In genomic region chr12:82841566-82841965, GRCm38 (mm10) we compare ENCODE assay signal across 13 mouse cellular contexts.
DNase-seq lines count a peak whose midpoint lies in the region; TF ChIP-seq lines count a peak whose summit lies in the region.
"Had no signal": no experiment of that assay in that cellular context is flagged by ENCODE, and none has a peak within 500 bp of the region (broad histone marks: within the 10 kb centered on the region; RNA-seq: fewer than 3 reads in every experiment).

No protein-coding gene starts in this region.

- intact Hi-C loops in heart, postnatal 25 days (cut with DNase I), result loop anchor here (10.0 kb wide), 1 partner anchor 227 kb away; no protein-coding TSS in a partner anchor
- intact Hi-C loops in left cerebral cortex, adult 2 months (cut with DNase I), result no loop called here

- DNase-seq in heart, adult 18-20 months, result peak; percentile 30 to 38
- DNase-seq in heart, postnatal 25 days (ENCODE audit: low spot score), result no peak
- no peak for DNase-seq in left cerebral cortex, adult 2 months (ENCODE audit: extremely low spot score in 1 of 2, low spot score in 2 of 2)
- no peak for DNase-seq in left cerebral cortex, adult 18-20 months (ENCODE audit: low spot score in 2 of 2)
- peak; percentile 52 to 59 for DNase-seq in right cerebral cortex, postnatal 10 days (ENCODE audit: low spot score in 2 of 2)
- no peak for DNase-seq in right cerebral cortex, postnatal 14 days
- DNase-seq in skeletal muscle tissue, adult 2 months (ENCODE audit: low read depth, low spot score), result peak; percentile 35
- no peak for DNase-seq in testis, postnatal 10 days (ENCODE audit: low spot score)
- DNase-seq: adrenal gland, adult 8-10 months; cerebellum, postnatal 36 days; lung, postnatal 4 days had no signal

- TF ChIP-seq CTCF in left cerebral cortex, adult 2 months (IDR thresholded peaks at IDR 0.05), result no peak

- H3K4me3 ChIP-seq in left cerebral cortex, adult 2 months, result no peak overlapping the region
- H3K4me3 ChIP-seq: embryonic facial prominence, embryonic 15.5 days; limb, embryonic 13.5 days had no signal

- H3K27ac ChIP-seq in left cerebral cortex, adult 2 months, result peak overlapping the region; percentile 32; the same call in 1 of the 2 replicates
- H3K27ac ChIP-seq: embryonic facial prominence, embryonic 15.5 days; limb, embryonic 13.5 days had no signal

Comparison
In these comparisons a context has a peak if more than half of its experiments do, and no peak if none do; other contexts are left out.
1. DNase-seq: peak in heart, adult 18-20 months (2 of 2), right cerebral cortex, postnatal 10 days (2 of 2) and skeletal muscle tissue, adult 2 months (single experiment); none in heart, postnatal 25 days (single experiment), left cerebral cortex, adult 2 months (0 of 2), left cerebral cortex, adult 18-20 months (0 of 2), right cerebral cortex, postnatal 14 days (single experiment) and testis, postnatal 10 days (single experiment).